In genomic region chr4:118620967-118621320, GRCm38 (mm10) we compare ENCODE assay signal across 8 mouse cellular contexts. TPM values are rescaled to one million over a fixed set of nuclear protein-coding genes. Genes with fewer than 3 reads are reported as not detected.
DNase-seq lines count a peak whose midpoint lies in the region; ATAC-seq lines count a peak whose summit lies in the region.

No protein-coding gene starts in this region.

- peaks cover 10% of the 10 kb centered on the region for H3K4me1 ChIP-seq in lung, embryonic 16.5 days (replicated peaks; ENCODE audit: control insufficient read depth, insufficient read depth, low read length)
- H3K4me1 ChIP-seq in embryonic facial prominence, embryonic 13.5 days, result peaks cover 11% of the 10 kb centered on the region
- H3K4me1 ChIP-seq in limb, embryonic 10.5 days, result peaks cover 13% of the 10 kb centered on the region
- H3K4me1 ChIP-seq in neural tube, embryonic 15.5 days, result peaks cover 13% of the 10 kb centered on the region

- peak overlapping the region; percentile 3; the same call in 1 of the 2 replicates for H3K27ac ChIP-seq in lung, embryonic 16.5 days (ENCODE audit: low read length)
- H3K27ac ChIP-seq in embryonic facial prominence, embryonic 13.5 days, result peak overlapping the region; percentile 60; the same call in 1 of the 2 replicates
- peak overlapping the region; percentile 82 for H3K27ac ChIP-seq in limb, embryonic 10.5 days
- H3K27ac ChIP-seq in neural tube, embryonic 15.5 days (replicated peaks), result peak overlapping the region; percentile 61

- peak; percentile 59 for ATAC-seq in lung, embryonic 16.5 days (ENCODE audit: low read depth)
- peak; percentile 17; the same call in 1 of the 2 replicates for ATAC-seq in embryonic facial prominence, embryonic 13.5 days (ENCODE audit: insufficient number of reproducible peaks, insufficient read depth, low FRiP score, low TSS enrichment, low read depth)
- ATAC-seq in neural tube, embryonic 15.5 days (ENCODE audit: low FRiP score), result peak; percentile 63

- peak overlapping the region; percentile 77 for H3K9ac ChIP-seq in lung, embryonic 16.5 days (ENCODE audit: low read length)
- peak overlapping the region; percentile 84 for H3K9ac ChIP-seq in embryonic facial prominence, embryonic 13.5 days
- H3K9ac ChIP-seq in neural tube, embryonic 15.5 days (replicated peaks), result peak overlapping the region; percentile 72

- under 1% methylated on average over 23 of the region's 23 CpGs for WGBS in lung, embryonic 16.5 days
- WGBS in embryonic facial prominence, embryonic 13.5 days, result under 1% methylated on average over 23 of the region's 23 CpGs
- WGBS in limb, embryonic 10.5 days, result 1% methylated on average over 23 of the region's 23 CpGs
- WGBS in neural tube, embryonic 15.5 days, result under 1% methylated on average over 23 of the region's 23 CpGs

- no peaks in the 10 kb centered on the region for H3K27me3 ChIP-seq in lung, embryonic 16.5 days (ENCODE audit: control insufficient read depth, insufficient read depth, low read depth, low read length)
- no peaks in the 10 kb centered on the region for H3K27me3 ChIP-seq in embryonic facial prominence, embryonic 13.5 days
- H3K27me3 ChIP-seq in limb, embryonic 10.5 days (ENCODE audit: low read depth, poor library complexity, severe bottlenecking), result no peaks in the 10 kb centered on the region
- no peaks in the 10 kb centered on the region for H3K27me3 ChIP-seq in neural tube, embryonic 15.5 days (replicated peaks)

- peaks cover 2% of the 10 kb centered on the region; the same call in 1 of the 2 replicates for H3K9me3 ChIP-seq in lung, embryonic 16.5 days (ENCODE audit: control insufficient read depth, low read length)
- H3K9me3 ChIP-seq in embryonic facial prominence, embryonic 13.5 days, result 0 out of 2 replicates have a peak, but pooled peaks cover 6% of the 10 kb centered on the region
- no peaks in the 10 kb centered on the region for H3K9me3 ChIP-seq in limb, embryonic 10.5 days (replicated peaks)
- no peaks in the 10 kb centered on the region for H3K9me3 ChIP-seq in neural tube, embryonic 15.5 days (replicated peaks)

- H3K4me2 ChIP-seq in lung, embryonic 16.5 days (ENCODE audit: low read depth, low read length), result peak overlapping the region; percentile 94
- peak overlapping the region; percentile 94 for H3K4me2 ChIP-seq in embryonic facial prominence, embryonic 13.5 days
- H3K4me2 ChIP-seq in neural tube, embryonic 15.5 days, result peak overlapping the region; percentile 96

- H3K36me3 ChIP-seq in lung, embryonic 16.5 days (ENCODE audit: control insufficient read depth, insufficient read depth, low read length), result peaks cover 15% of the 10 kb centered on the region
- peaks cover 32% of the 10 kb centered on the region for H3K36me3 ChIP-seq in embryonic facial prominence, embryonic 13.5 days
- H3K36me3 ChIP-seq in limb, embryonic 10.5 days, result peaks cover 34% of the 10 kb centered on the region
- H3K36me3 ChIP-seq in neural tube, embryonic 15.5 days, result peaks cover 30% of the 10 kb centered on the region

- H3K4me3 ChIP-seq in lung, embryonic 16.5 days (ENCODE audit: low read length), result peak overlapping the region; percentile 76
- H3K4me3 ChIP-seq in embryonic facial prominence, embryonic 13.5 days, result peak overlapping the region; percentile 86
- peak overlapping the region; percentile 89 for H3K4me3 ChIP-seq in limb, embryonic 10.5 days
- H3K4me3 ChIP-seq in neural tube, embryonic 15.5 days (replicated peaks), result peak overlapping the region; percentile 84

- no peak for DNase-seq in lung, adult 18-20 months
- DNase-seq in limb, embryonic 10.5 days (ENCODE audit: low spot score), result no peak
- DNase-seq in left cerebral cortex, adult 11 months (ENCODE audit: low spot score), result no peak
- no peak for DNase-seq in gastrocnemius, adult 8-10 months (ENCODE audit: low spot score in 2 of 2)
- DNase-seq in adrenal gland, adult 2 months, result no peak

RNA-seq across cellular contexts. Expression of gene Ebna1bp2, which starts 0.3 kb away (rescaled TPM):
- 116 and 125 TPM in 2 replicates for polyA plus RNA-seq in lung, embryonic 16.5 days (2015; fragmentation: Nextera tagmentation; extraction: Ambion mirVana)
- 141 and 164 TPM in 2 replicates for polyA plus RNA-seq in embryonic facial prominence, embryonic 13.5 days (2015; fragmentation: Nextera tagmentation; extraction: Ambion mirVana)
- 180 and 228 TPM in 2 replicates for polyA plus RNA-seq in limb, embryonic 10.5 days (2016; fragmentation: Nextera tagmentation; extraction: Ambion mirVana)
- 84.7 and 102 TPM in 2 replicates for polyA plus RNA-seq in neural tube, embryonic 15.5 days (2015; fragmentation: Nextera tagmentation; extraction: Ambion mirVana)
- total RNA-seq in gastrocnemius, adult 8-10 months (2022), result 10 to 100 TPM; 22.3 to 30.7 (median 25.1) TPM
- total RNA-seq in adrenal gland, adult 2 months (2021), result 10 to 100 TPM; 78.5 to 82.0 TPM
- 6.1 and 10.3 TPM in 2 replicates for polyA plus RNA-seq in adrenal gland, adult 2 months (2012; rRNA removed)

RNA-seq across cellular contexts. Expression of gene Cfap57, which starts 0.4 kb away (rescaled TPM):
- 1.3 and 1.6 TPM in 2 replicates for polyA plus RNA-seq in lung, embryonic 16.5 days (2015; fragmentation: Nextera tagmentation; extraction: Ambion mirVana)
- polyA plus RNA-seq in embryonic facial prominence, embryonic 13.5 days (2015; fragmentation: Nextera tagmentation; extraction: Ambion mirVana), result 0.17 and 0.22 TPM in 2 replicates
- 0.36 and 0.64 TPM in 2 replicates for polyA plus RNA-seq in limb, embryonic 10.5 days (2016; fragmentation: Nextera tagmentation; extraction: Ambion mirVana)
- polyA plus RNA-seq in neural tube, embryonic 15.5 days (2015; fragmentation: Nextera tagmentation; extraction: Ambion mirVana), result 1.3 and 1.5 TPM in 2 replicates
- total RNA-seq in gastrocnemius, adult 8-10 months (2022), result not detected
- total RNA-seq in adrenal gland, adult 2 months (2021), result under 1 TPM in 1 of 2 experiments, not detected in 1; 0.06 TPM
- polyA plus RNA-seq in adrenal gland, adult 2 months (2012; rRNA removed), result not detected in 2 replicates

RNA-seq across cellular contexts. Expression of gene Olfr62, which starts 37.8 kb away (rescaled TPM):
- polyA plus RNA-seq in lung, embryonic 16.5 days (2015; fragmentation: Nextera tagmentation; extraction: Ambion mirVana), result not detected in 2 replicates
- not detected in 2 replicates for polyA plus RNA-seq in embryonic facial prominence, embryonic 13.5 days (2015; fragmentation: Nextera tagmentation; extraction: Ambion mirVana)
- not detected in 2 replicates for polyA plus RNA-seq in limb, embryonic 10.5 days (2016; fragmentation: Nextera tagmentation; extraction: Ambion mirVana)
- not detected in 2 replicates for polyA plus RNA-seq in neural tube, embryonic 15.5 days (2015; fragmentation: Nextera tagmentation; extraction: Ambion mirVana)
- not detected for total RNA-seq in gastrocnemius, adult 8-10 months (2022)
- total RNA-seq in adrenal gland, adult 2 months (2021), result not detected
- not detected in 2 replicates for polyA plus RNA-seq in adrenal gland, adult 2 months (2012; rRNA removed)

Comparison
In these comparisons a context has a peak if more than half of its experiments do, and no peak if none do; other contexts are left out.
1. H3K27ac ChIP-seq: peak in every context shown above with its lines; median percentile 82 in limb, embryonic 10.5 days; 61 in neural tube, embryonic 15.5 days; 60 in embryonic facial prominence, embryonic 13.5 days; 3 in lung, embryonic 16.5 days.